Mouse (Mus musculus) testis, adult 2 months (tissue): ENCODE results near the gene Il10rb. TPM values are rescaled to one million over a fixed set of nuclear protein-coding genes. Genes with fewer than 3 reads are reported as not detected.

Source experiments
- H3K27ac ChIP-seq: fragments of 200-500 bp; 2 replicates; pipeline ENCODE4 v1.5.1; 2012; ENCODE audit warnings: low read depth, low read length; ENCODE audit not compliant: control insufficient read depth, insufficient read depth
- H3K27me3 ChIP-seq: fragments of 200-500 bp; 2 replicates; pipeline ENCODE4 v1.6.1; 2012; ENCODE audit warnings: mild to moderate bottlenecking, low read length, moderate library complexity; ENCODE audit not compliant: control insufficient read depth, insufficient read depth
- H3K36me3 ChIP-seq: fragments of 200-500 bp; 2 replicates; pipeline ENCODE4 v1.6.1; 2012; ENCODE audit warnings: mild to moderate bottlenecking, low read length; ENCODE audit not compliant: control insufficient read depth, insufficient read depth
- H3K4me1 ChIP-seq: fragments of 200-500 bp; 2 replicates; pipeline ENCODE4 v1.6.1; 2012; ENCODE audit warnings: low read length; ENCODE audit not compliant: control insufficient read depth, insufficient read depth
- H3K4me3 ChIP-seq: fragments of 200-500 bp; 2 replicates; pipeline ENCODE4 v1.5.1; 2012; ENCODE audit warnings: low read depth, mild to moderate bottlenecking, low read length, moderate library complexity, mixed read lengths; ENCODE audit not compliant: control insufficient read depth
- CTCF ChIP-seq: fragments of 200-500 bp; IDR thresholded peaks from 2 replicates; pipeline ENCODE4 v1.5.1; 2012; ENCODE audit warnings: low read depth, mild to moderate bottlenecking, inconsistent platforms, low read length, moderate library complexity; ENCODE audit not compliant: control insufficient read depth, insufficient read depth, insufficient replicate concordance
- POLR2A ChIP-seq: fragments of 200-500 bp; IDR thresholded peaks from 2 replicates; pipeline ENCODE4 v1.6.1; 2012; ENCODE audit warnings: low read depth, mild to moderate bottlenecking, inconsistent platforms, low read length, moderate library complexity; ENCODE audit not compliant: control insufficient read depth
- polyA plus RNA-seq: library from polyadenylated mRNA; depleted of rRNA; stranded (reverse); fragments of >200 nt; gene quantifications from 2 replicates; pipeline ENCODE4 v1.2.3, GENCODE M21; 2012; rRNA removed

The Il10rb gene
- 6.4 and 7.2 TPM in 2 replicates for polyA plus RNA-seq

DNA sequence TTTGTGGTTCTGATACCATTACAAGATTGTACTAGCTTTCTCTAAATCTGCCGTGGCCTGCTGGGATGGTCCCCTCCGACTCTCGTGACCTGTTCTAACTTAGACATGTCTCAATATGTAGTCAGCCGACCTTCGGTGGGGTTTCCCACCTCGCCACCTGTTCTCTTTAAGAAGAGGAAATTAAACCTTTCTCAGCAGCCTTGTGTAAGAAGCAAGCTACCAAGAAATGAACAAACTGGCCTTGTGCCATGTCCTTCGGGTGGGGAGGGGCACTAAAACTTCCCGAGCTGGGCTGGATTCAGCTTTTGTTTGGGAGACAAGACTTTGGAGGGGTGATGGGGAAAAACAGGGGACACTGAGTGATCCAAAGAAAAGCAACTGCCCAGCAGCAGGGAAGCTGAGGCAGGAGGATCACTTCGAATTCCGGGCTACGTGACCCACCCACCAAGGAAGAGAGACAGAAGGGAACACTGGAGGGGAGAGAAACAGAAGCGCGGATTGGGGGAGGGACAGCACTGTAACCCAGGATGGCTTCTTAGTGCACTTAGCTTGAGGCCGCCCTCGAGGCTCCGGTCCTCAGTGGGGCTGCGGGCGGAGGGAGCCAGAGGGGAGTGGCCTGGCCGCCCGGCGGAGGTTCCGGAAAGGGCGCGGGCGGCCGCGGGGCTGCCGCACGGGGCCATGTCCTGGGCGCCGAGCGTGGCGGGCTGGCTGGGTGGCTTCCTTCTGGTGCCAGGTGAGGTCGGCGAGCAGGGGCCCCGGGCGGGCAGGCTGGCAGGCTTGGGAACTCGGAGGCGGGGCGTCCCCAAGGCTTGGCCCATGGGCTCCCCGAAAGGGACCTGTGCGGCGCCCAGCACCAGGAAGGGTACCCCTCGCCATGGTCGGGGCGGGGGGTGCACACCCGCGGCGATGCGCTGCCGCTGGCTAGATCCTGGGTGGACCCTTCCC, at the start of gene Il10rb:
TSS of gene Il10rb (plus strand) at position 525 of the 945 bp plus-strand sequence.
- Histone ChIP-seq H3K4me3 (peak within 1 kb of the TSS; percentile 74), H3K27ac (peak within 1 kb of the TSS; percentile 81), H3K27me3 (peaks cover 2% of the 10 kb centered on the region; the same call in 1 of the 2 replicates), H3K36me3 (no peaks in the 10 kb centered on the region), H3K4me1 (peaks cover 15% of the 10 kb centered on the region)
- TF ChIP-seq CTCF (no peak), POLR2A (peak; percentile 35; the same call in 1 of the 2 replicates)

DNA sequence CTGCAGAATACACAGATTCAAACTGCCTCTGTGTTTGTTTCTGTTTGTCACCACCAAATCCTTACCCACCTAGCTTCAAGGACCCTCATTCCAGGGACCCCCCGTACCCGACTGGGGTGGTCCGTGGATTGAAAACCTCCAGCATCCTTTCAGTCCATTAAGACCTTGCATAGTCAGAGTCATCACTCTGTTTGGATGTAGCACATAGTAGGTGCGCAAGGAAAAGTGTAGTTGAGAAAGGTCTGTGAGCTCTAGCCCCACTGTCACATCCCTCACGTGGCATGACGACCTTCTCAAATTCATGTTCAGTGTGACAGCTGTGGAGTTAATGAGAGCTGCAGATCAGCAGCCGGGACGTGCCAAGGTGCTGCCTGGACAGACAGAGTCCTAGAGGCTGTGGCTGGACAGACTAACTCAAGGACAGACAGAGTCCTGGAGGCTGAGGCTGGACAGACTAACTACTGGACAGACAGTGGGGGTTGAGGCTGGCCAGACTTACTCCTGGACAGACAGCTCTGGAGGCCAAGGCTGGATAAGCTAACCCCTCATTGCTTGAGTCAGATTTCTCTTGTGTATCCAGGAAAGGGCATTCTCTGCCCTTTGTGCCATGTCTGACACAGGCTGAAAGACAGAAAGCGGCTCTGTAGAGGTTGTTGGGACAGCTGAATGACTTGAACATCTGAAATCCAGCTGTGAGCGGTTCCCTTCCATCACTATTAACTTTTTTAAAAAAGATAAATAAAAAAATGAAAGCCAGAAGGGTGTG, 49.0 kb upstream of the Il10rb start:
- H3K4me1 ChIP-seq = peaks cover 5% of the 10 kb centered on the region
- no peak overlapping the region for H3K4me3 ChIP-seq
- H3K36me3 ChIP-seq = no peaks in the 10 kb centered on the region
- H3K27ac ChIP-seq = no peak overlapping the region
- TF ChIP-seq POLR2A = no peak
- H3K27me3 ChIP-seq = no peaks in the 10 kb centered on the region

DNA sequence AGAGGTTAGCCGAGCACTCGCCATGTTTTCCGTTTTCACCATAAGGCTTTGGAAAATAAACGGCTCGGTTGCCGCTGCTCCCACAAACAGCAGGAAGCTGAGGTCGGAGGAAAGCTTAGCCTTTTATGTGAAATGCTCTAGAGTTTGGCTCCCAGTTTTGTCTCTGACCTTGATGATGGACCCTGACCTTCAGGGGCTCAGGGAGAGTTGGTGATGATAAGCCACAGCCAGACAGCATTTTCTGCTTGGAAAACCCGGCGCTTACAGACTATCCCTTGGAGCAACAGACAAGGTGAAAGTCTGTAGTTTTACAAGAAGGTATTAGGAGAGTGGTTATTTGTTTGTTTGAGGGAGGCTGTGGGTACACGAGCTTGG, 48.5 kb upstream of the Il10rb start:
- no peak for TF ChIP-seq CTCF
- no peak for TF ChIP-seq POLR2A
- Histone ChIP-seq H3K4me3 (no peak overlapping the region), H3K27ac (no peak overlapping the region)

DNA sequence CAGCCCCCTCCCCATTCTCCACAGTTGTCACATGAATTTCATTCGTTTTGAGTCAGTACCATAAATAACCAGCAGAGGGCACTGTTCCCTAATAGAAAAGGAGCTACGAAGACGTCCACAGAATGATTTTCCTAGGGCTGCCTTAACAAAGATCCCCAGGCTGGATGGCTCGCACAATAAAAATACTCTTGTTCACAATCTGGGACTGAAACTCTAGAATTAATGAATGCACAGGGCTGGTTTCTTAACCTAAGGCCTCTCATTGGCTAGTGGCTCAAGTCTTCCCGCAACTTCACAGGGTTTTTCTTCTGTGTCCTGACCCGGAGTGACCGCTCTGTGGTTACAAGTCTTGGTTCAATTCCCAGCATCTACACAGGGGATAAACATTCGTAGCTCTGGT, 47.4 kb upstream of the Il10rb start:
- H3K4me3 ChIP-seq = no peak overlapping the region
- no peaks in the 10 kb centered on the region for H3K36me3 ChIP-seq
- H3K4me1 ChIP-seq = peaks cover 3% of the 10 kb centered on the region
- H3K27me3 ChIP-seq = no peaks in the 10 kb centered on the region
- TF ChIP-seq POLR2A = no peak
- TF ChIP-seq CTCF = peak; percentile 34; the same call in 1 of the 2 replicates
- no peak overlapping the region for H3K27ac ChIP-seq

More for the DNA sequence above, 48.5 kb upstream of the Il10rb start:
- Histone ChIP-seq H3K36me3 (no peaks in the 10 kb centered on the region), H3K4me1 (peaks cover 3% of the 10 kb centered on the region), H3K27me3 (no peaks in the 10 kb centered on the region)

GRCm38 (mm10) chr16:91359531-91359930, 46.4 kb upstream of the Il10rb start:
- TF ChIP-seq POLR2A = no peak
- TF ChIP-seq CTCF = no peak
- H3K4me1 ChIP-seq = peaks cover 3% of the 10 kb centered on the region
- no peaks in the 10 kb centered on the region for H3K27me3 ChIP-seq
- H3K27ac ChIP-seq = no peak overlapping the region
- no peak overlapping the region for H3K4me3 ChIP-seq
- no peaks in the 10 kb centered on the region for H3K36me3 ChIP-seq

DNA sequence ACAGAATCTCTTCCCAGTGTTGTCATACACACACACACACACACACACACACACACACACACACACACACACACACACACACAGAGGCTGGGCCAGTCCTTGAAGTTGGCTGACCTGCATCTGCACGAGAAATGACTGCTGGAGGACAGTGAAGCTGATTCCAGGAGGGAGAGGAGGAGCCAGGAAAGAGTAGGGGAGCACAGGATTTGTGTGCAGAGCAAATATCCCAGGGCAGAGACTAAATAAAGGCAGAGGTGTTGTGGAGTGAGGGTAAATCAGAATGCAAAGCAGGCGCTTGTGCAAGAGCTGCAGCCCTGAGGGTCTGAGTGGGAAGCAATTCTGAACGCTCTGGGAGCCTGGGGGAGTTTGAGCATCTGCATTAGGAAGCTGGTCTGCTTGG, 45.8 kb upstream of the Il10rb start:
- no peak overlapping the region for H3K4me3 ChIP-seq
- H3K27ac ChIP-seq = no peak overlapping the region
- H3K36me3 ChIP-seq = no peaks in the 10 kb centered on the region
- H3K4me1 ChIP-seq = peaks cover 3% of the 10 kb centered on the region
- TF ChIP-seq POLR2A (no peak), CTCF (no peak)
- no peaks in the 10 kb centered on the region for H3K27me3 ChIP-seq

DNA sequence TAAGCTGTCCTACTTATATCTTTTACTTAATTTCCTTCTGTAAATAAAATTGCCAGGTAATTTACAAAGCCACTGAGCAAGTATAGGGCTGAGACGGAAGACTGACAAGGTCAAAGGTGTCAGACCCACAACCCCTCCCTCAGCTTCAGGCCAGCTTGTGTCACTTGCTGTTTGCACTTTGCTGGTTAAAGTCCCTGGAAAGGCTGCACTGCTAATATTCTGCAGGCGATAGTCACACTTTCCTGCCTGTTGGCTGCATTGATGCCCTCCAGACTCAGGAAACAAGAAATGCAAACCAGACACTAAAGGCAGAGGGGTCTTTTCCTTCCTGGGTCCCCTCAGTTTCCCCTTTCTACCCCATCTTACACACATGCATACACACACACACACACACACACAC, 44.0 kb upstream of the Il10rb start:
- H3K36me3 ChIP-seq = no peaks in the 10 kb centered on the region
- no peak overlapping the region for H3K27ac ChIP-seq
- H3K27me3 ChIP-seq = no peaks in the 10 kb centered on the region
- H3K4me1 ChIP-seq = peaks cover 3% of the 10 kb centered on the region
- no peak overlapping the region for H3K4me3 ChIP-seq
- no peak for TF ChIP-seq POLR2A
- TF ChIP-seq CTCF = no peak
